Mouse (Mus musculus) cerebellum, adult (tissue): ENCODE results near the gene Gm12216.
"Not testable (repeated sequence)": the region's sequence is repeated elsewhere in the genome, so short reads cannot be mapped to it uniquely, and the experiment has no call there.

Experiments used
- ATAC-seq: cut with Nextera tagmentation; 2 replicates; pipeline ENCODE4 v1.9.2; 2017; ENCODE audit warnings: mild to moderate bottlenecking, moderate library complexity, mixed read lengths; ENCODE audit not compliant: insufficient number of reproducible peaks, low FRiP score, low TSS enrichment

The Gm12216 gene

DNA sequence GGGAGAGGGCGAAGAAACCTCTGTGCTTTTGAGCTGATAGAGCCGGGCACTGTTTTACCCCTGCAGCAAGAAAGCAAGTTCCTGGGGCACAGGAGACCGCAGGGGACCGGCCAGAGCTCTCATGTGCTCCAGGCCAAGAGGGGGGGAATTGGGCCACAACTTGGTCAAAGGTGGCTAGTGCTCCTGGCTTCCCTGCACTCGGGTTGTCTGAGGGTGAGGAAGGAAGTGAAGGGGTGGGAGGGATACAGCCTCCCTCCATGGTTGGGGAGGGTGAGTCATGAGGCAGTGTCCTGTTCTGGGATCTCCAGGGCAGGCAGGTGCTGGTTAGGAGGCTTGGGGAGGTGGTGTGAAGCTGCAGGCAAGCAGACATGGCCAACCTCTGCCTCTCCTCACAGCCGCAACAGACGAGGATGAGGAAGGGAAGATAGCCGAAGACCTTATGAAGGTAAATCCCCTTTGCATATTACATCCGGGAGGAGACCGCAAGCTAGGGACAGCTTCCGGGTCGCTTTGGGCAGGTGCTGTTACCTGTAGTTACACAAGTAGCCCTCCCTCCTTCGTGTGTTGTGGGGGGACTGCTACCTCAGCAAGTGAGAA is 84.3 kb downstream of the Gm12216 start:
- no peak for ATAC-seq

DNA sequence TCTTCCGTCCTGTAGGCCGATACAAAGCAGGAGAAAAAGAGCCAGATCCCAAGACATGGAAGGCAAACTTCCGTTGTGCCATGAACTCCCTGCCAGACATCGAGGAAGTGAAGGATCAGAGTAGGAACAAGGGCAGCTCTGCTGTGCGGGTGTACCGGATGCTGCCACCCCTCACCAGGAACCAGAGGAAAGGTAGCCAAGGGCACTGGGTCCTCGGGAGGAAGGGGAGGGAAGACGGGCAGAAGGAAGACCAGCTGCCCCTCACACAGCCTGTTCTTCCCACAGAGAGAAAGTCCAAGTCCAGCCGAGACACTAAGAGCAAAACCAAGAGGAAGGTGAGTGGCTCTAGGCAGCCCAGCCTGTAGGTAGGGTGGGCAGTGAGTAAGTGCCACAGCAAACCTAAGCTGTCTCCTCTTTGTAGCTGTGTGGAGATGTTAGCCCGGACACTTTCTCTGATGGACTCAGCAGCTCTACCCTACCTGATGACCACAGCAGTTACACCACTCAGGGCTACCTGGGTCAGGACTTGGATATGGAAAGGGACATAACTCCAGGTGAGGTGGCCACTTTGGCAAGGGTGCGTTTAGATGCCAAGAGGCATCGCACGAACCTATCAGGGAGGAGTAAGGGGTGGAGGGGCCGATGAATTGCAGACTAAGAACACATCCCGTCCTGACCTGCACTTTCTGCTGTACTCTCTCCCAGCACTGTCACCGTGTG is 85.3 kb downstream of the Gm12216 start:
- no peak for ATAC-seq

DNA sequence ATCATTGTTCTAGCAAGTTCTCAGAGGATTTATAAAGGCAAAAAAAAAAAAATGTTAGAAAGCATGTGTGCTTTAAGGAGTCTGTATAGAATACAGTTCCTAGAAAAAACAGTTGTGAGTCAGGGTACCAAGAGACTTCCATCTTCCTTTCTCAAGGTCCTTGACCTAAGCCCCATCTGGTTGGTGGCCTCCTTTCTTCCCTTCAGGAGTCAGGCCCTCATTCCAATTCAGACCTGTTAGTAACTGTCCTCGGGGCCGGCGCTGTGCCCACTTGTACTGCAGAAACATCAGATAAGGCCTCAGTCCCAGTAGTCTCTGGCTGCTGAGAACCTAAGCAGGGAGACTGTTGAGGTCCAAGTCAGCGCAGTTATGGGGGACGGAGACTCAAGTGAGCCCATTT is 86.0 kb downstream of the Gm12216 start, which contains the start of gene Gm17334:
TSS of gene Gm17334 (minus strand) at position 101 of the 400 bp plus-strand sequence.
- ATAC-seq, result no peak

DNA sequence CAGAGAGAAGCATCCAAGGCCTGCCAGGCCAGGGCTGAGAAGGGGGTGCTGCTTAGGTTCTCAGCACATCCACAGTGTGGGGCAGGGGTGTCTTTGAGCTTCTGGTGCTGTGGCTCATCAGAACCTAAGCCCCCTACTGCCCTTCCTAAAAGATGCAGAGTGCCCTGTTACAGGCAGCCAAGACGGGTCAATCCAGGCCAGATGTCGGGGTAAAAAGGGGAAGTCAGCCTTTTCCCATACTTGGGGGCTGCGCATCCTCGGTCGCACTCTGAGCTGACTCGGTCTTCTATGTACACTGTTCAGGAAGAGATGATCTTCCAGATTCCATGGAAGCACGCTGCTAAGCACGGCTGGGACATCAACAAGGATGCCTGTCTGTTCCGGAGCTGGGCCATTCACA is 86.5 kb downstream of the Gm12216 start:
- ATAC-seq, result no peak

DNA sequence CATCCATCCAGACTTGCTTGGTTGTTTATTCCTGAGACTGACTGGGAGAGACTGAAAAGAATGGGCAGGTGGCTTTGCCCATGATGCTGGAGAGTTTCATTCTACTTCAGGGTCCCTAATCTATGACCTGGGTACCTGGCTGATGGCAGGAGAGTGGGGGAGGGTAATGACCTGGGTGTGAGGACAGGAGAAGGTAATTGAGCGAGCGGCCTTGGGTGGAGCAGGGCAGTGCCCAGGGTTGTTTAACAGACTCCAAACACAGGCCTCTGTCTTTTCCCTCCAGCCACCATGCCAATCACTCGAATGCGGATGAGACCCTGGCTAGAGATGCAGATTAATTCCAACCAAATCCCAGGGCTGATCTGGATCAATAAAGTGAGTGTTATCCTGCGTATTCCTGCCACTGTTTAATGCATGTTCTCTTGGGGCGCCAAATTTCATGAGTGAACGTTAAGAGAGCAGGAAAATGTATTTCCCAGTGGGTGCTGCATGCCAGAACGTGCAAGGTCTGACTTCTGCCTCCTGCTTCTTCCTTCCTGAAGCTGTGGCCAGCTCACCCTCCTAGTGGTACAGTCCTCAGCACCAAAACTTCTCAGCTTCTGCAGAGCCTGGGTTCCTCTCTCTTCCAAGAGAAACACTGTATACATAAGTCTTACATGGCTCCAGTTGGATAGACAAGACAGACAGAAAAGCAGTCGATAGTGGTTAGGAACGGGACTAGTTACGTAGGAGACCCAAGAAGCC is 87.9 kb downstream of the Gm12216 start:
- ATAC-seq, result no peak

DNA sequence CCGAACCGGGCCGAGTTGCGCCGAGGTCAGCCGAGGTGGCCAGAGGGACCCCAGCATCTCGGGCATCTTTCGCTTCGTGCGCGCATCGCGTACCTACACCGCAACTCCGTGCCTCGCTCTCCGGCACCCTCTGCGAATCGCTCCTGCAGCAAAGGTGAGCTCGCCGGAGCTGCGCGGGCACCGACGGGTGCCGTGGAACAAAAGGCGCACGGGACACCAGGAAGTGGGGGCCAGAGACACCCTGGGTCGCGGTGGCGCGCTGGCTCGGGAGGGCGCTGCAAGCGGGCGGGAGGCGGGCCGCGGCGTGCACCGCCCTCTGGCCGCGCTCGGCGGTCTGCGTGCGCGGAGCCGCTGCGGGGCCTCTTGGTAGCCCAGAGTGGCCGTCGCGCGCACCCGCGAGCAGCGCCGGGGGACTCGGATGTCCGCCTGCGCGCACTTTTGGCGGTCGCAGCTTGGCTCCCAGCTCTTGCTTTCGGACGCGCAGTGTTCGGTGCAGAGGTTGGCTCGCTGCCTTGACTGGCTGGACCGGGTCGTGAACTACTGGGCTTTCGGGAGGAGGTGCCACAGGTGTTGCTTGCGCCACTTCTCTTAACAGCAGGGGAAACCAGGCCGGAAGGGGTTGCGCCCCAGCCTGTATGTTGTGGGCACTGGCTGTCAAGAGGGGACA is 88.8 kb downstream of the Gm12216 start:
- ATAC-seq, result 0 out of 2 replicates have a peak, but pooled peaks have one; percentile 20

DNA sequence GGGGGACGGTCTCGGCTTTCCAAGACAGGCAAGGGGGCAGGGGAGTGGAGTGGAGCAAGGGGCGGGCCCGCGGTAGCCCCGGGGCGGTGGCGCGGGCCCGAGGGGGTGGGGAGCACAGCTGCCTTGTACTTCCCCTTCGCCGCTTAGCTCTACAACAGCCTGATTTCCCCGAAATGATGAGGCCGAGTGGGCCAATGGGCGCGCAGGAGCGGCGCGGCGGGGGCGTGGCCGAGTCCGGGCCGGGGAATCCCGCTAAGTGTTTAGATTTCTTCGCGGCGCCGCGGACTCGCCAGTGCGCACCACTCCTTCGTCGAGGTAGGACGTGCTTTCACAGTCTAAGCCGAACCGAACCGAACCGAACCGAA is 89.3 kb downstream of the Gm12216 start, which contains the start of gene Irf1:
TSS of gene Irf1 (plus strand) at position 255 of the 365 bp plus-strand sequence.
- 0 out of 2 replicates have a peak, but pooled peaks have one; percentile 31 for ATAC-seq

DNA sequence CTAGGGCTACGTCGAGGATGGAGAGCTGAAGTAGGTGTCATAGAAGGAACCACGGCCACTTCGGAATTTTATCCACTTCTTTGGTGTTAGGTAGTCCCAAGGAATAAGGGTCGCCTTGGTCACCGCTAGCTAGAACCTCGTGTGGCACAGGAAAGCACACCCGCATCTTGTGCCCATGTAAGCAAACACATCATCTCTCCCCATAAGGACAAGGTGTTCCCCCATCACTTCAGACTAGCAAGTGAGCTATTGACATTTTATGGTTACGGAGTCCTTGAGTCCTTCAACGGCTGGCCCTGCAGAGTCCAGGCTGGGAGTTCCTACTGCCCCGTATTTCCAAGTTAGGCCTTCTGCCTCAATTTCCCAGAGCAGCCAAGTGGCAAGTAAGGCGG is 89.9 kb downstream of the Gm12216 start:
- no peak for ATAC-seq

DNA sequence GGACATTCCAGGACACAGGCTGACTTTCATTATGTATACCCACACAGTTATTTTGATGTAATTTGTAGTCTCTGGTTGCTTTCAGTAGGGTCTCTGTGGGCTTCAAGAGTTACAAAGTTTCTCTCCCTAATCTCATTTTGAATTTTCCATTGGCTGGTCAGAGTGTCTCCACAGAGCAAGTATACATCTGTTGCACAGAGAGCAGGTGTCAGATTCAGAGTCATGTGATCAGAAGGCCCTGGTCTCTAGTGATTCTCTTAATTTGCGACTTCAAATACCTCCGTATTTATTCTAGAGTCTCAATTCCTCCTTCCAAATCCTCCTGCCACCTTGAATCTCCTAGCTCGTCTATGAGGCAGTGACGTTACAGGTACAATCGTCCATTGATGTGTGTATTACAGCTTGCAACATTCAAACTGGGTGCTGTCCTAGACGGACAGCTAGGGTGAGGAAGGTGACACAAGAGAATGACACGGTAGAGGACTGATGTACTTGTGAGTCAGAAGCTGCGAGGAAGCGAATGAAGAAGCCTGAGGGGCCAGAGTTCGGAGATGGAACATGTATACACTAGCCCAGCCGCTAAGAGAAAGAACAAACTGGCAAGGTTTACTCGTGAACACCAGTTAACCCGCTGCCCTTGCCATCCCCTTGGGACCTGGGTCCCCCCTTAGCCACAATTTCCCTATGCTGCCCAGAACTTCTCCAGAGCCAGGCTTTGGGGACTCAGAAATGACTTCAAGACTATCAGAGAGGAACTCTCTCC is 90.5 kb downstream of the Gm12216 start:
- no peak for ATAC-seq

DNA sequence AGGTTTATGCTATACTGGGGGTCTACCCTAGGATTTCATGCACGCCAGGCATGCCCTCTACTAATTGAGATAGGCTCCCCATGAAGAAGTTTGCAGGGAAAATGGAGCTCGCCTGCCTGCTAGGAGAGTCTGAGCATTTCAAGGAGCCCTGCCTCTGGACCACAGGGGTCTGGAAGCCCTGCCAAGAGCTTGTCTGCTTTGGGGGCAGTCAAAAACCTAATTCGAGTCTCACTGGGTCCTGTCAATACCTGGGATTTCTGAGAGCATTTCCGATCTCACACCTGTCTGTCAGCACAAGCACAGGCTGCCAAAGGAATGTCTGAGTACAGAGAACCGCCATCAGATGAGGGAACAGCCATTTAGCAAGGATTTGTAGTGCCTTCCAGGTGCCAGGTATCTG is 94.5 kb downstream of the Gm12216 start:
- no peak for ATAC-seq

DNA sequence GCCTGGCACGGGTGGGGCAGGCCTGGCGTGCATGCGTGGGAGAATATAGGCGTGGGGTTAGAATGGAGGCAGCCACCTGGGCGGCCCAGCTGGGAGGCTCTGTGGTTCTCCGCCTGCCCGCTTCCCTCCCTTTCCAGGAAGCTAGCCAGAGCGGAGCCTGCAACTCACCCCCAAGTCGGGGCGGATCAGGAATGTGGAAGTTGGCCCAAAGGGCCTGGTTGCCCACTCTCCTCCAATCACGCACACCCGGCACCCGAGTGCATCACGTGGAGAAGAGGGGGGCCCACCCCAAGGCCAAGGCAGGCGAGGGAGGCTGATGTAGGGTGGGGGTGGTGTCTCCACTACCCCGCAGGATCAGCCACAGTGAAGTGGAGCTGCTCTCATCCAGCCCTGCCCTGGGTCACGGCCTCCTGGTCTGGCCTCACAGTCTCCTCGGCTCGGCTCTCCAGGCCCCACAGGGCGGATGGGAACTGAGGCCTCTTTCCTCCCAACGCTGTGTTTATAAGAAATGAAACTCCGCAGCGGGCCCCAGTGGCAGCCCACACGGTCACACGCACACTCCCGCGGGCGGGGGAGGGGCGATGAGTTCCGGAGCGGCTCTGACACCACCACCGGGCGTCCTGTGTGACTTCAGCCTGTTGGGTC is 95.4 kb downstream of the Gm12216 start:
- peak; percentile 52 for ATAC-seq

DNA sequence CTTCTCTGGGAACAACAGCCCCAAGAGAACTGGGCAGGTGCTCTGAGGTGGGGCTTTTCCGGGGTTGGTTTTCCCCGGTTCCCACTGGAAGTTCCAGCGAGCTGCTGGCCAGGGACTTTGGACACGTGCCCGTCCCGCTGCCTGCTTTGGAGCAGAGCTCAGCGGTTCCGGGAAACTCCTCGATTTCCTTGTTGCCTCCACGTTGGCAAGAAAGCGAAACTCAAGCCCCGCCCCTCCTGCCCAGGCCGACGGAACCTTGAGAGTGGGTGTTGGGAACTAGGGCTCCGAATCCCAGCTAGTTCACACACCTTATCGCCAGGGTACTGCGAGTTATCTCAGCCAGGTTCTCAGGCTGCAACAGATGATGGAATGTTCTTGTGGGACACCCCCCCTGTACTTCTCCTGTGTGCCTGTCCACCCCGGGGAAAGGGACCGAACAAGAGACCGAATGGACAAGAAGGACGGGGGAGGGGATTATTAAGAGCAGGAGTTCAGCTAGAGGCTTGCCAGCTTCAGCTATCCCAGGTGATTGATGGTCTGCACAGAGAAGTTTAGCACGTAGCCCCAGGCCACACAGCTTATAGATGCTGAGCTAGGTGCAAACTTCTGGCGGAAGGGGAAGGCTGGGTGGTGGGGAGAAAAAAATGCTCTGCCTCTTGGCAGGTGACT is 96.1 kb downstream of the Gm12216 start:
- no peak for ATAC-seq

DNA sequence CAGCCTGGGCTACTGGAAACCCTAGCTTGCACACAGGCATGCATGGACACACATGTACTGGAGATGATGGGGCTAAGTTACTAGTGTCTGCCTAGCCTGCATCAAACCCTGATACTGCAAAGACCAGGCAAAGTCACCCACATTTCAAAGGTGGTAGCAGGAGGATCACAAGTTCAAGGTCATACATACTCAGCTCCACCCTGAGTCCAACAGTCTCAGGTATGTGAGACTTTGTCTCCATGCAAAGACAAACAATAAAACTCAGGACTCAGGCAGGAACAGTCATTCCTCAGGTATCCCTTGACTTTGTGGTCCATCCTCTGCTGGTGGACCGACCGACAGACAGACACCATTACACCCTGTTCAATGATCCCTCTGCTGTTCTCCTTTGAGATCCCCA is 96.6 kb downstream of the Gm12216 start:
- ATAC-seq, result no peak

DNA sequence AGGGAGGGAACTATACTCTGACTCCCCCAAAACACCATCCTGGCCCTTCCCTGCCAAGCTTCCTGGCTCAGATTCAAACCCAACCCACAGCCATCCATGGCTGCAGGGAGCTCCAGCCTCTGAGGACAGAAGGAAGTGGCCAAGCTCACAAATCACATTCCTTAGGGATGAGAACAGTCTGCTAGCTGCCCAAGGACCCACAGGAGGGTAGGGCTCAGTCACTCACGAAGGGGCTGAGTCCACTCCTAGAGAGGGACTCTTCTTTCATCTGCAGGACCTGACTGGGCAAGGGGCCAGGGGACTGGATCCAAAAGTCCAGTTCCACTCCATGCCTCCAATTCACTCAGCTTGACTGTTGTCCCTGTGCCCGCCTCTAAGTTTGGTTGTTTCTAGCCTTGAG is 97.2 kb downstream of the Gm12216 start:
- ATAC-seq, result no peak

DNA sequence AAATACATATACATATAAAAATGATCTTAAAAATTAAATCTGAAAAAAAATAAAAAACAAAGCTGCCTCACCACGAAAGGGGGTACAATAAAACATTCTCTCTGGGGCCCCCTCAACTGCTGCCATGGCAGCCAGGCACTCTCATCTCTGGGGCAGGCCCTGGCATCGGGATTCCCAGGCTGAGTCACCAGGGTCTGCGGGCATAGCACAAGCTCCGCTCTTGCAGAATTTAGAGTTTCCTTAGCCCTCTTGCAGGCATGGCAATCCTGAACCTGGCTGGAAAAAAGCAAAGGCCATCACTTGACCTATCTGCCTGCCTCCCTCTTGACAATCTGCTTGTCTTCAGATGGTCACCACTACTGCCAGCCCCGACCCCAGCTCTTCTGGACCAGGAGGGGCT is 97.8 kb downstream of the Gm12216 start:
- no peak for ATAC-seq

DNA sequence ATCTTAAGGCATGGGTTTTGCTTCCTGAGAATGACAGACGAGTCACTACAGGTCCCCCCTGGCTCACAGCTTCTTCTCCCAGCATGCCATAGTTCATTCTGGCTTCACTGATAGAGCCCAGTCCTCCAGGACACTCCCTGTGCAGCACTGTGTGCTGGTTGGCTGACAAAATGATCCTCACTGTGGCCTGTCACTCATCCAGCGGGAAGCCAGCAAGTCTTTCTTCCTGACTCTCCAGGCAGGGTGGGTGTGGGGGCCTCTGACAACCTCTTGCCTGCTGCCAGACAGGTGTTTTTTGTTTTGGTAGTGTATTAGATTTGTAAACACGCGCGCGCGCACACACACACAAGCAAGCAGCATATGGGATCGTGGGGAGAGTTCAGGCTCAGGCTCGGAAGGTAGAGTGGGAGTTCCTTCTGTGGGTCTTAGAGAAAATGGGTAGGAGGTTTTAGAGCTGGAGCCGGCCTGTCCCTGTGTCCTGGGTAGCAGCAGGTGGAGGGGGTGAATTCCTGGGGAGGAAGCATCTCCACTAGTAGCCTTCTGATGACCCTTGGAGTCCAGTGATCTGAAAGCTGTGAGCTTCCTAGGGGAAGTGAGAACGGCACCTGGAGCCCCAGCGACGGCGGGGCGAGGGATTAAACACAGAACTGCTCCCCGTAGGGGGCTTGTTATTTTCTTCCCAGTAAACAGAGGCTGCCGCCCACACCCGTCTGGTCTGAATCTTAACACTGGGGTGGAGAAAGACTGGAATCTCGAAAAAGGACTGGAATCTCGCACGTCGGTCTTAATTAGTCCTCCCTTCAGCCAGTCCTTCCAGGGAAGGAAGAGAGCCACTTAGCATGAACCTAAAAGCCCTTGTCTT is 99.3 kb downstream of the Gm12216 start:
- no peak for ATAC-seq

DNA sequence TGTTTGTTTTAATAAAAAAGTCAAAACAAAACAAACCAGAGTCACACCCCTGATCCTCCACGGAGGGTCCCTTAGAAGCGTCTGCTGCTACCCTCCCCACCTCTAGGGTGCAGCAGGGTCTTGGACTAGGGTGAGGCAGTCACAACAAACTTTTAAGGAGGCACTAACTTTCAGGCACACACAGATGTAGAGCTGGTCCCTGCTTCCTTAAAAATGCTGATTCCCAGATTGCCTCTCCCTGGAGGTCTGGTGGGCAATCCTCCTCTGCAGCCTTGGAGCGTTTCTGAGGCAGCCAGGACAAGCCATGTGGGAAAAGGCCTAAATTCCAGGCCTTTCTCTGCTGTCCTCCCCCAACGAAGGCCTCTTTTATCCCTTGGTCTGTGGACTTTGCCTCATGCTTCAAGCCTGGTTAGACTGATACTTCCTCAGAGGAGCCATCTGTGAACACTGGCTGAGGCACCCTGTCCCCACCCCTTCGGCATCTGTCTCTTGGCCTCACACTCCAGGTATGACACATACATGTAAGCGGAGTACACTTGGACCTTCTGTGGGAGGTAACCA is 100.2 kb downstream of the Gm12216 start:
- ATAC-seq, result no peak

DNA sequence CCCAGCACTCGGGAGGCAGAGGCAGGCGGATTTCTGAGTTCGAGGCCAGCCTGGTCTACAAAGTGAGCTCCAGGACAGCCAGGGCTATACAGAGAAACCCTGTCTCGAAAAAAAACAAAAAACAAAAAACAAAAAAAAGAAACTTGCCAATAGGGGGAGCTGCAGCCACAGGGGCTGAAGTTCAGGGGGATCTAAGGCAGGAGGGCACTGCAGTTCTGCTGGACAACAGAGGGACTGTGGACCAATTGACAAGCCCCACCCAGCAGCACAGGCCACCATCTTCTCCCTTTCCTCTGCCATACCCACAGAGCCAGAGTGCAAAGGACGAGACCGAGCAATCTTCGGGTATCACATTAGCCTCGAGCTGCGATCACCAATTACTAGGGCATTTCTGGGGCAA is 101.0 kb downstream of the Gm12216 start:
- not testable (repeated sequence) for ATAC-seq
